Mouse (Mus musculus) MEL (cell line): ENCODE results near the gene Trim38. TPM values are rescaled to one million over a fixed set of nuclear protein-coding genes. Genes with fewer than 3 reads are reported as not detected.

ENCODE experiments used
- DNase-seq: peaks from one replicate; pipeline ENCODE4 v3.0.0; 2011; ENCODE audit warnings: low read depth, low spot score
- H3K27ac ChIP-seq: 2 replicates; pipeline ENCODE4 v1.5.1; 2012; ENCODE audit warnings: low read depth, mild to moderate bottlenecking, control low read depth, low read length, moderate library complexity; ENCODE audit not compliant: control insufficient read depth
- H3K27me3 ChIP-seq, 2 experiments: fragments of 150-350 bp in 1 of 2; sonication (generic) in 1 of 2; 2 replicates each; pipeline ENCODE4 v1.6.1; 2012; ENCODE audit warnings: low read length in 2 of 2, mild to moderate bottlenecking in 2 of 2, improper control_type of control experiment in 1 of 2, moderate library complexity in 1 of 2; ENCODE audit not compliant: insufficient read depth in 2 of 2, control insufficient read depth in 1 of 2
- H3K36me3 ChIP-seq, 2 experiments: 2 replicates each; pipeline ENCODE4 v1.6.1; 2012 to 2014; ENCODE audit warnings: low read length in 2 of 2, improper control_type of control experiment in 1 of 2, inconsistent platforms in 1 of 2, mild to moderate bottlenecking in 1 of 2; ENCODE audit not compliant: insufficient read depth in 2 of 2, control insufficient read depth in 1 of 2
- H3K4me1 ChIP-seq, 2 experiments: fragments of 150-350 bp in 1 of 2; sonication (generic) in 1 of 2; 2 replicates each; pipeline ENCODE4 v1.6.1; 2012; ENCODE audit warnings: low read length in 2 of 2, improper control_type of control experiment in 1 of 2, mild to moderate bottlenecking in 1 of 2; ENCODE audit not compliant: insufficient read depth in 2 of 2, control insufficient read depth in 1 of 2
- H3K4me3 ChIP-seq, 2 experiments: fragments of 150-350 bp in 1 of 2; sonication (generic) in 1 of 2; 2 replicates each; pipeline ENCODE4 v1.5.1; 2012; ENCODE audit warnings: low read depth in 2 of 2, low read length in 2 of 2, mild to moderate bottlenecking in 2 of 2, moderate library complexity in 2 of 2, control low read depth in 1 of 2, improper control_type of control experiment in 1 of 2; ENCODE audit not compliant: control insufficient read depth in 1 of 2, insufficient read depth in 1 of 2
- H3K79me2 ChIP-seq: 2 replicates; pipeline ENCODE4 v1.6.1; 2012; ENCODE audit warnings: mild to moderate bottlenecking, low read length, moderate library complexity; ENCODE audit not compliant: control insufficient read depth, poor library complexity, insufficient read depth
- H3K9ac ChIP-seq: 2 replicates; pipeline ENCODE4 v1.6.1; 2012; ENCODE audit warnings: low read depth, mild to moderate bottlenecking, control low read depth, low read length, moderate library complexity; ENCODE audit not compliant: control insufficient read depth, poor library complexity, severe bottlenecking
- H3K9me3 ChIP-seq: fragments of 150-350 bp; sonication (generic); replicated peaks from 2 replicates; pipeline ENCODE4 v1.6.1; 2012; ENCODE audit warnings: mild to moderate bottlenecking, low read length, improper control_type of control experiment, moderate library complexity; ENCODE audit not compliant: insufficient read depth
- BHLHE40 ChIP-seq: IDR thresholded peaks from 2 replicates; pipeline ENCODE4 v1.6.1; 2012; ENCODE audit warnings: low read depth, mild to moderate bottlenecking, inconsistent platforms, low read length, improper control_type of control experiment, borderline replicate concordance
- CHD1 ChIP-seq: IDR thresholded peaks from 2 replicates; pipeline ENCODE4 v1.6.1; 2012; ENCODE audit warnings: low read depth, mild to moderate bottlenecking, inconsistent platforms, low read length, improper control_type of control experiment
- CTCF ChIP-seq, 3 experiments: IDR thresholded peaks in 2 of 3; conservative IDR thresholded peaks in 1 of 3; 2 replicates each; pipeline ENCODE4 v1.5.1; 2011 to 2012; ENCODE audit warnings: low read length in 3 of 3, low read depth in 2 of 3, mild to moderate bottlenecking in 2 of 3, improper control_type of control experiment in 1 of 3, inconsistent platforms in 1 of 3, mixed read lengths in 1 of 3, moderate library complexity in 1 of 3; ENCODE audit not compliant: control insufficient read depth in 1 of 3, insufficient read depth in 1 of 3, poor library complexity in 1 of 3, severe bottlenecking in 1 of 3
- E2F4 ChIP-seq: IDR thresholded peaks from 2 replicates; pipeline ENCODE4 v1.6.1; 2011; ENCODE audit warnings: low read depth, low read length, improper control_type of control experiment, borderline replicate concordance
- ELF1 ChIP-seq: IDR thresholded peaks from 2 replicates; pipeline ENCODE4 v1.6.1; 2014; ENCODE audit warnings: low read depth, mild to moderate bottlenecking, inconsistent platforms, low read length, improper control_type of control experiment, moderate library complexity
- EP300 ChIP-seq, 2 experiments: IDR thresholded peaks; 2 replicates each; pipeline ENCODE4 v1.6.1; 2011; ENCODE audit warnings: improper control_type of control experiment in 2 of 2, low read length in 2 of 2, low read depth in 1 of 2, mild to moderate bottlenecking in 1 of 2
- ETS1 ChIP-seq: IDR thresholded peaks from 2 replicates; pipeline ENCODE4 v1.6.1; 2012; ENCODE audit warnings: low read depth, mild to moderate bottlenecking, inconsistent platforms, low read length, improper control_type of control experiment, moderate library complexity
- GABPA ChIP-seq: IDR thresholded peaks from 2 replicates; pipeline ENCODE4 v1.6.1; 2012; ENCODE audit warnings: low read depth, mild to moderate bottlenecking, inconsistent platforms, low read length, improper control_type of control experiment, moderate library complexity
- GATA1 ChIP-seq: IDR thresholded peaks from 2 replicates; pipeline ENCODE4 v1.6.1; 2011; ENCODE audit warnings: low read depth, low read length, improper control_type of control experiment
- JUND ChIP-seq: IDR thresholded peaks from 2 replicates; pipeline ENCODE4 v1.6.1; 2011; ENCODE audit warnings: low read depth, mild to moderate bottlenecking, improper control_type of control experiment, low read length
- MAFK ChIP-seq: IDR thresholded peaks from 2 replicates; pipeline ENCODE4 v1.6.1; 2011; ENCODE audit warnings: low read depth, mild to moderate bottlenecking, low read length, improper control_type of control experiment, borderline replicate concordance
- MAX ChIP-seq: IDR thresholded peaks from 2 replicates; pipeline ENCODE4 v1.6.1; 2011; ENCODE audit warnings: low read length, improper control_type of control experiment
- MAZ ChIP-seq: IDR thresholded peaks from 2 replicates; pipeline ENCODE4 v1.6.1; 2012; ENCODE audit warnings: low read depth, mild to moderate bottlenecking, inconsistent platforms, low read length, improper control_type of control experiment
- MEF2A ChIP-seq: IDR thresholded peaks from 2 replicates; pipeline ENCODE4 v1.6.1; 2014; ENCODE audit warnings: low read depth, mild to moderate bottlenecking, inconsistent platforms, low read length, improper control_type of control experiment; ENCODE audit not compliant: poor library complexity, insufficient replicate concordance, severe bottlenecking; ENCODE audit errors: extremely low read depth
- MXI1 ChIP-seq: IDR thresholded peaks from 2 replicates; pipeline ENCODE4 v1.6.1; 2011; ENCODE audit warnings: mild to moderate bottlenecking, low read depth, low read length, improper control_type of control experiment
- MYB ChIP-seq: IDR thresholded peaks from 2 replicates; pipeline ENCODE4 v1.6.1; 2011; ENCODE audit warnings: mild to moderate bottlenecking, low read depth, low read length, improper control_type of control experiment
- NELFE ChIP-seq: IDR thresholded peaks from 2 replicates; pipeline ENCODE4 v1.6.1; 2011; ENCODE audit warnings: low read depth, low read length, improper control_type of control experiment
- NRF1 ChIP-seq: IDR thresholded peaks from 2 replicates; pipeline ENCODE4 v1.6.1; 2014; ENCODE audit warnings: low read depth, mild to moderate bottlenecking, inconsistent platforms, low read length, improper control_type of control experiment, moderate library complexity; ENCODE audit not compliant: poor library complexity, insufficient read depth, severe bottlenecking
- POLR2A ChIP-seq, 2 experiments: IDR thresholded peaks; 2 replicates each; pipeline ENCODE4 v1.6.1; 2011 to 2012; ENCODE audit warnings: low read length in 2 of 2, mild to moderate bottlenecking in 2 of 2, control low read depth in 1 of 2, improper control_type of control experiment in 1 of 2, low read depth in 1 of 2, moderate library complexity in 1 of 2; ENCODE audit not compliant: control insufficient read depth in 1 of 2, insufficient read depth in 1 of 2, poor library complexity in 1 of 2
- POLR2AphosphoS5 ChIP-seq: IDR thresholded peaks from 2 replicates; pipeline ENCODE4 v1.6.1; 2012; ENCODE audit warnings: low read depth, borderline replicate concordance, mild to moderate bottlenecking, inconsistent platforms, low read length, moderate library complexity, mixed read lengths
- SIN3A ChIP-seq: IDR thresholded peaks from 2 replicates; pipeline ENCODE4 v1.6.1; 2012; ENCODE audit warnings: low read length, improper control_type of control experiment, inconsistent platforms
- SMC3 ChIP-seq: IDR thresholded peaks from 2 replicates; pipeline ENCODE4 v1.6.1; 2011; ENCODE audit warnings: low read depth, low read length, improper control_type of control experiment
- TAL1 ChIP-seq: IDR thresholded peaks from 2 replicates; pipeline ENCODE4 v1.6.1; 2012; ENCODE audit warnings: mild to moderate bottlenecking, inconsistent platforms, low read length, moderate library complexity, mixed read lengths
- TBP ChIP-seq: IDR thresholded peaks from 2 replicates; pipeline ENCODE4 v1.8.0; 2011; ENCODE audit warnings: low read depth, low read length, improper control_type of control experiment
- TCF12 ChIP-seq: IDR thresholded peaks from 2 replicates; pipeline ENCODE4 v1.6.1; 2014; ENCODE audit warnings: low read depth, mild to moderate bottlenecking, inconsistent platforms, low read length, improper control_type of control experiment, moderate library complexity
- UBTF ChIP-seq: IDR thresholded peaks from 2 replicates; pipeline ENCODE4 v1.6.1; 2012; ENCODE audit warnings: low read depth, mild to moderate bottlenecking, inconsistent platforms, low read length, improper control_type of control experiment, moderate library complexity, borderline replicate concordance; ENCODE audit not compliant: insufficient read depth
- USF1 ChIP-seq: IDR thresholded peaks from 2 replicates; pipeline ENCODE4 v1.6.1; 2014; ENCODE audit warnings: low read depth, mild to moderate bottlenecking, inconsistent platforms, low read length, improper control_type of control experiment, moderate library complexity
- ZC3H11A ChIP-seq: IDR thresholded peaks from 2 replicates; pipeline ENCODE4 v1.6.1; 2012; ENCODE audit warnings: low read depth, mild to moderate bottlenecking, inconsistent platforms, low read length, improper control_type of control experiment
- ZKSCAN1 ChIP-seq: IDR thresholded peaks from 2 replicates; pipeline ENCODE4 v1.6.1; 2012; ENCODE audit warnings: low read depth, mild to moderate bottlenecking, inconsistent platforms, low read length, improper control_type of control experiment, moderate library complexity
- ZMIZ1 ChIP-seq: IDR thresholded peaks from 2 replicates; pipeline ENCODE4 v1.6.1; 2012; ENCODE audit warnings: low read depth, mild to moderate bottlenecking, inconsistent platforms, low read length, improper control_type of control experiment, moderate library complexity
- ZNF384 ChIP-seq: IDR thresholded peaks from 2 replicates; pipeline ENCODE4 v1.6.1; 2012; ENCODE audit warnings: low read depth, mild to moderate bottlenecking, inconsistent platforms, low read length, improper control_type of control experiment
- polyA plus RNA-seq, 2 experiments: library from polyadenylated mRNA; stranded (reverse) in 1 of 2; unstranded in 1 of 2; fragments of >175 nt in 1 of 2; fragments of >200 nt in 1 of 2; gene quantifications; 2 replicates each; pipeline versions ENCODE4 v1.2.1 to v1.2.4; 2012; ENCODE audit warnings: low replicate concordance in 2 of 2, low read depth in 1 of 2; ENCODE audit not compliant: insufficient read length in 2 of 2, insufficient read depth in 1 of 2, missing spikeins in 1 of 2
- total RNA-seq: library from RNA; depleted of rRNA; stranded (reverse); fragments of 300-350 nt; gene quantifications from 2 replicates; pipeline ENCODE4 v1.2.3, GENCODE M21; 2012

The Trim38 gene
- total and polyA plus RNA-seq, 3 experiments, result not detected

DNA sequence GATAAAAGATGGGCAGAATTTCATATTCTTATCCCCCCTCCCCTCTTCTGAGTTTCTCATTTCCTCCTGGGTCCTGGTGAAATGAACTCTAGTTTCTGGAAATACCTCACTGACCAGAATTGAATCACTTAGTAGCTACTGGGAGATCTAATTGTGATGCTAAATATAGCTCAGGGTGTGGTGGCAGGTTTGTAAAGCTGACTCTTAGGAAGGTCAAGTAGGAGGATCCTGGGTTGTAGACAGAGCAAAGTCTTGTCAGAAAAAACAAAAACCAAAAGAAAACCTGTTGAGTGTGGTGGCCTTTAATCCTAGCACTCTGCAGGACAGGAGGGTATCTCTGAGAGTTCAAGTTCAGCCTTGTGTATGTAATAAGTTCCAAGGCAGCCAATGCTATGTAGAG is 27.7 kb upstream of the Trim38 start:
- Histone ChIP-seq H3K27ac (no peak overlapping the region), H3K4me1 (0 out of 4 replicates have a peak, but pooled peaks cover 3% of the 10 kb centered on the region in 2 experiments), H3K9ac (peak overlapping the region; percentile 17; the same call in 1 of the 2 replicates), H3K36me3 (peaks cover 0 to 26% of the 10 kb centered on the region in 2 experiments; a peak in 2 of 4 replicates), H3K4me3 (no peak overlapping the region), H3K9me3 (no peaks in the 10 kb centered on the region), H3K79me2 (peaks cover 1% of the 10 kb centered on the region; the same call in 1 of the 2 replicates), H3K27me3 (no peaks in the 10 kb centered on the region)
- TF ChIP-seq TAL1, result no peak
- no peak for TF ChIP-seq BHLHE40
- TF ChIP-seq MAFK, result no peak
- no peak for TF ChIP-seq NELFE
- no peak for TF ChIP-seq ZMIZ1
- no peak for TF ChIP-seq MEF2A
- no peak for TF ChIP-seq ZC3H11A
- TF ChIP-seq MAX, result no peak
- no peak for TF ChIP-seq UBTF
- no peak for TF ChIP-seq POLR2AphosphoS5
- no peak for TF ChIP-seq ZNF384
- TF ChIP-seq TBP, result no peak
- TF ChIP-seq JUND, result no peak
- no peak for TF ChIP-seq E2F4
- no peak for TF ChIP-seq NRF1
- no peak for TF ChIP-seq MXI1
- TF ChIP-seq SIN3A, result no peak
- no peak for TF ChIP-seq USF1
- no peak for TF ChIP-seq CTCF (IDR thresholded peaks at IDR 0.05 in 2 of 3, conservative IDR thresholded peaks at IDR 0.05 in 1 of 3; ENCODE audit: control insufficient read depth in 1 of 3, insufficient read depth in 1 of 3, low read depth in 2 of 3, low read length in 3 of 3, poor library complexity in 1 of 3, severe bottlenecking in 1 of 3)
- DNase-seq, result peak; percentile 30

DNA sequence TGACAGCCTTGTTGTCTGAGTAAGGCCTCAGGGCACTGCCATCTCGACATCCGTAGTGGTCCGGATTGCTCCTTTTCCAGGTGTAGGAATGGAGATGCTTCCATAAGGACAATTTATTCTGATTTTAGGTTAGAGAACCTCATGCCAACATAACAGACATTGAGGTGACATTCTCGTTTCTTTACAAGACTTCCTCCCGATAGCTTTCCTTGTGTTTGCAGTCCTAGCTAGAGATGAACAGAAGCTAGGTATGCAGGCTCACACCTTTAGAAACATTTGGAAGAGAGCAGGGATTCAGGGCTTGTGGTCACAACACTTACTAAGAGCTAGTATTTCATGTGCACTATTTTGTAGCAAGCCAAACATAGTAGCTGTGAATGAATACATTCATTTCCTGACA is 26.5 kb upstream of the Trim38 start:
- H3K27me3 ChIP-seq, result no peaks in the 10 kb centered on the region
- TF ChIP-seq GATA1 (no peak), POLR2AphosphoS5 (no peak), SIN3A (no peak), SMC3 (no peak), ELF1 (no peak), TAL1 (no peak), ETS1 (no peak), MAZ (no peak), CHD1 (no peak), MXI1 (no peak), BHLHE40 (no peak), POLR2A (IDR thresholded peaks at IDR 0.05; ENCODE audit: control insufficient read depth in 1 of 2, insufficient read depth in 1 of 2, low read depth in 1 of 2, low read length in 2 of 2, poor library complexity in 1 of 2) (no peak), E2F4 (no peak), ZKSCAN1 (no peak), TCF12 (no peak), UBTF (no peak), MYB (no peak), GABPA (no peak), ZNF384 (no peak), EP300 (IDR thresholded peaks at IDR 0.05; ENCODE audit: low read depth in 1 of 2, low read length in 2 of 2) (no peak)
- peak; percentile 41 for DNase-seq
- H3K9ac ChIP-seq, result peak overlapping the region; percentile 23; the same call in 1 of the 2 replicates
- 0 out of 4 replicates have a peak, but pooled peaks cover 0 to 8% of the 10 kb centered on the region in 2 experiments for H3K4me1 ChIP-seq
- H3K9me3 ChIP-seq, result no peaks in the 10 kb centered on the region
- H3K79me2 ChIP-seq, result peaks cover 1% of the 10 kb centered on the region; the same call in 1 of the 2 replicates
- H3K36me3 ChIP-seq, result peaks cover 0 to 23% of the 10 kb centered on the region in 2 experiments; a peak in 2 of 4 replicates
- no peak overlapping the region for H3K4me3 ChIP-seq
- H3K27ac ChIP-seq, result peak overlapping the region; percentile 26; the same call in 1 of the 2 replicates
